Comparison of ENCODE assay signal across 17 mouse cellular contexts in genomic region chr2:90478531-90478930, GRCm38 (mm10).
"Had no signal": no experiment of that assay in that cellular context is flagged by ENCODE, and none has a peak within 500 bp of the region (broad histone marks: within the 10 kb centered on the region; RNA-seq: fewer than 3 reads in every experiment).

No protein-coding gene starts in this region.

- H3K9ac ChIP-seq: liver, embryonic 14.5 days; lung, embryonic 15.5 days; midbrain, embryonic 12.5 days; midbrain, embryonic 15.5 days; neural tube, embryonic 12.5 days; neural tube, embryonic 15.5 days had no signal

- H3K27ac ChIP-seq: kidney, postnatal 0 days; liver, embryonic 14.5 days; lung, embryonic 15.5 days; midbrain, embryonic 12.5 days; midbrain, embryonic 15.5 days; neural tube, embryonic 12.5 days; neural tube, embryonic 15.5 days had no signal

- H3K4me1 ChIP-seq: lung, embryonic 15.5 days had no signal

- H3K36me3 ChIP-seq: lung, embryonic 15.5 days; midbrain, embryonic 12.5 days; midbrain, embryonic 15.5 days; neural tube, embryonic 12.5 days; neural tube, embryonic 15.5 days had no signal

- H3K4me3 ChIP-seq: layer of hippocampus, adult 2 months; lung, embryonic 15.5 days; midbrain, embryonic 12.5 days; midbrain, embryonic 15.5 days; neural tube, embryonic 12.5 days; neural tube, embryonic 15.5 days had no signal

- ATAC-seq: intestine, postnatal 0 days; midbrain, embryonic 15.5 days had no signal

- H3K9me3 ChIP-seq: lung, embryonic 15.5 days; midbrain, embryonic 12.5 days; midbrain, embryonic 15.5 days; neural tube, embryonic 12.5 days; neural tube, embryonic 15.5 days had no signal

- H3K4me2 ChIP-seq: lung, embryonic 15.5 days; midbrain, embryonic 12.5 days; midbrain, embryonic 15.5 days; neural tube, embryonic 12.5 days; neural tube, embryonic 15.5 days had no signal

- DNase-seq: kidney, adult 2 months; kidney, postnatal 25 days; layer of hippocampus, adult 9-11 months; lung, adult 18-20 months; lung, postnatal 14 days; right cerebral cortex, adult 18-20 months; right cerebral cortex, postnatal 25 days; thymus, postnatal 36 days had no signal

- H3K27me3 ChIP-seq: lung, embryonic 15.5 days; midbrain, embryonic 12.5 days; midbrain, embryonic 15.5 days; neural tube, embryonic 12.5 days; neural tube, embryonic 15.5 days had no signal
